Mouse (Mus musculus) retina, embryonic 14.5 days (tissue): ENCODE results near the gene Med21.
A peak's percentile ranks its signal among the peaks of the same experiment; 100 is the strongest.

ENCODE experiments used
- DNase-seq: peaks from one replicate; pipeline ENCODE4 v3.0.0-alpha.2; 2015; ENCODE audit warnings: low spot score

Gene Med21

GRCm38 (mm10) chr6:146678136-146679070, 36.1 kb downstream of the Med21 start:
- DNase-seq = no peak

GRCm38 (mm10) chr6:146683881-146684280, 41.5 kb downstream of the Med21 start:
- DNase-seq = no peak

GRCm38 (mm10) chr6:146685781-146686308, 43.5 kb downstream of the Med21 start:
- DNase-seq = peak; percentile 28

GRCm38 (mm10) chr6:146686463-146687196, 44.3 kb downstream of the Med21 start:
- DNase-seq = no peak

GRCm38 (mm10) chr6:146688010-146688409, 45.7 kb downstream of the Med21 start:
- no peak for DNase-seq

- DNase-seq = no peak
Measured at GRCm38 (mm10) chr6:146688861-146689260, 46.5 kb downstream of the Med21 start.

- DNase-seq = no peak
Measured at GRCm38 (mm10) chr6:146697767-146698166, 55.4 kb downstream of the Med21 start.

GRCm38 (mm10) chr6:146698376-146698775, 56.0 kb downstream of the Med21 start:
- no peak for DNase-seq
